Comparison of ENCODE assay signal across 14 mouse cellular contexts in the genomic region with DNA sequence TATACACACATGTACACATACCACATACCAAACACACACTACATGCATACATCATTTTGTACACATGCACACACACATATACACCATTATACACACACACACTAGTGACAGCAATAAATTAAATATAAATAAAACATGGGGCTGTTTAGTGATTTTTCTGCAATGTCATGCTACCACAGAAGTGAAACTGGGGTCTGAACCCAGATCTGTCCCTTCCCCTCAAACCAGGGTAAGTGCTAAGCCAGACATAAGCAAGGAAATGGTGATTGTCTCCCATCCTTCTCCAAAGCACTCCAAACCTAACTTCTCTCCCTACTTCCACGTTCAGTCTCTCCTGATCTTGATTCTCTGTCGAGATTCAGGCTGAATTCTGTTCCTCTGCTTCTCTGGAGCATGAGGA.
"Had no signal": no experiment of that assay in that cellular context is flagged by ENCODE, and none has a peak within 500 bp of the region (broad histone marks: within the 10 kb centered on the region; RNA-seq: fewer than 3 reads in every experiment).

No protein-coding gene starts in this region.

- ATAC-seq: liver, postnatal 0 days; midbrain, embryonic 16.5 days had no signal

- DNase-seq: liver, postnatal 0 days; lung, adult 2 months; lung, postnatal 10 days; lung, postnatal 4 days; midbrain, embryonic 14.5 days; retina, postnatal 1 day; right cerebral cortex, adult 18-20 months; right cerebral cortex, postnatal 25 days; right cerebral cortex, postnatal 4 days; spleen, adult 18-20 months; thymus, adult 18-20 months; thymus, postnatal 14 days; thymus, postnatal 36 days had no signal
